Mouse (Mus musculus) embryonic fibroblast, embryonic 13.5 days (primary cell): Measurements from ENCODE around the gene 2210017I01Rik. TPM values are rescaled to one million over a fixed set of nuclear protein-coding genes. Genes with fewer than 3 reads are reported as not detected.

Experiments
- H3K27ac ChIP-seq: 2 replicates; pipeline ENCODE4 v1.5.1; 2012; ENCODE audit warnings: low read length, control low read depth, inconsistent platforms; ENCODE audit not compliant: insufficient read depth
- H3K4me1 ChIP-seq: 2 replicates; pipeline ENCODE4 v1.6.1; 2011; ENCODE audit warnings: low read length; ENCODE audit not compliant: control insufficient read depth, insufficient read depth
- H3K4me3 ChIP-seq: 2 replicates; pipeline ENCODE4 v1.5.1; 2011; ENCODE audit warnings: mild to moderate bottlenecking, control low read depth, low read length; ENCODE audit not compliant: insufficient read depth
- CTCF ChIP-seq: IDR thresholded peaks from 2 replicates; pipeline ENCODE4 v1.5.1; 2011; ENCODE audit warnings: mild to moderate bottlenecking, control low read depth, low read length, moderate library complexity, borderline replicate concordance; ENCODE audit not compliant: insufficient read depth
- POLR2A ChIP-seq: IDR thresholded peaks from 2 replicates; pipeline ENCODE4 v1.6.1; 2011; ENCODE audit warnings: low read depth, mild to moderate bottlenecking, control low read depth, low read length, moderate library complexity
- polyA plus RNA-seq: library from polyadenylated mRNA; stranded (reverse); fragments of >200 nt; gene quantifications from 2 replicates; pipeline ENCODE4 v1.2.4, GENCODE M21; 2011; ENCODE audit warnings: low read depth; ENCODE audit not compliant: missing spikeins, insufficient read length

Gene 2210017I01Rik
- polyA plus RNA-seq, 1 experiment: not detected

GRCm38 (mm10) chr3:92598429-92598828 lies 8.9 kb downstream of the 2210017I01Rik start:
- H3K27ac ChIP-seq: no peak overlapping the region
- TF ChIP-seq POLR2A: no peak
- TF ChIP-seq CTCF: no peak

DNA sequence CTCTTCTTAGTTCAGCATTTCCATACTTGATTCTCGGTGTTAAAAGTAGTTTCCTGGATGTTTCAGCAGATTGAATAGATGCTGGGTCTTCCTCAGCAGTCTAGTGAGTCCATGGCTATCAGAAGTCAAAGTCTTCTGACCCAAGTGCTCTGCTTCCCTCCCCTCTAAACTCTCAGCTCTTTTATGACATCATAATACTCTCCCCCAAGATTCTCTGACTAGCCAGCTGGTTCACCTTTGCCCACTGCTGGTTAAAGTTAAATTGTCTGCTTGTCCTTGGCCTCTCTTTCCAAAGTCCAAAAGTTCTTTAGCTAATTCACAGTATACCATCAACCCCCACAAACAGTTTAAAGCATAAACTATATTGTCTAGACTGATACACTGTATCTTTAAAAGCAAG lies 18.4 kb downstream of the 2210017I01Rik start, which contains the start of gene Smcp:
Gene Smcp (minus strand): TSS at position 140 of the 400 bp plus-strand sequence.
- H3K27ac ChIP-seq: no peak within 1 kb of the TSS
- no peak within 1 kb of the TSS for H3K4me3 ChIP-seq
- H3K4me1 ChIP-seq: no peaks in the 10 kb centered on the region
- TF ChIP-seq POLR2A (no peak), CTCF (no peak)

More at GRCm38 (mm10) chr3:92598429-92598828, 8.9 kb downstream of the 2210017I01Rik start:
- H3K4me3 ChIP-seq: no peak overlapping the region
- no peaks in the 10 kb centered on the region for H3K4me1 ChIP-seq

- no peak overlapping the region for H3K4me3 ChIP-seq
- TF ChIP-seq CTCF (no peak), POLR2A (no peak)
- H3K27ac ChIP-seq: no peak overlapping the region
- no peaks in the 10 kb centered on the region for H3K4me1 ChIP-seq
Measured at GRCm38 (mm10) chr3:92587190-92587589, 20.1 kb downstream of the 2210017I01Rik start.

GRCm38 (mm10) chr3:92585055-92585454 lies 22.2 kb downstream of the 2210017I01Rik start:
- H3K4me1 ChIP-seq: no peaks in the 10 kb centered on the region
- TF ChIP-seq POLR2A (no peak), CTCF (no peak)
- no peak overlapping the region for H3K4me3 ChIP-seq
- H3K27ac ChIP-seq: no peak overlapping the region

DNA sequence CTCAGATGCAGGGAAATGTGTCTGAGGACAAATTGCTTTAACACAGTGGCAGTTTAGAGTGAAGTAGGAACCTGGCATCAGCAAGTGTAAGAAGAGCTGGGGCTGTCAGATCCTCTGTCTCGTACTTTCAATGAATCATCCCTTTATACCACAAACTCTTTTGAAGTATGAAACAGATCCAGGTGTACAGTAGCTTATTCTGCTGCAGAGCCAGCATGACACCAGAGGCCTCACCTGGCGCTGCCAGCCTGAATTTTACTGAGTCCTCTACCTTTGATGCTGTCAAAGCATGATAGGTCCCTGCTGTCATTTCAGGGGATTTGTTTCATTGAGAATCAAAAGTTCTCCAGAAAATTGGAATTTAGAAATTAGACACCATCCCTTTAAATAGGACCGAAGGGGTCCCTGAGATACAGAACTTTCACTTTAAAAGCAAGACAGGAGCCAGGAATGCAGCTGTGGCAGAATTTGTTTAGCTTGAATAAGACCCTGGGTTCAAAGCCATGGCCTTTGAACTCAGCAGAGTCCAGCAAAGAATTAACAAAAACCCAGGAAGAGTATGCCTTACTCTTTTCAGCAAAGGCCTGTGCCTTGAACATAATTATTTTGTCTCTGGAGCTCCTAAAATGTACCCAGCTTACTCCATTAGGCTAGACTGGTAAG lies 24.0 kb downstream of the 2210017I01Rik start:
- Histone ChIP-seq H3K4me3 (no peak overlapping the region), H3K27ac (no peak overlapping the region), H3K4me1 (no peaks in the 10 kb centered on the region)
- TF ChIP-seq CTCF (no peak), POLR2A (no peak)

GRCm38 (mm10) chr3:92579508-92579907 lies 27.8 kb downstream of the 2210017I01Rik start:
- H3K4me1 ChIP-seq: no peaks in the 10 kb centered on the region
- no peak overlapping the region for H3K27ac ChIP-seq
- TF ChIP-seq CTCF: no peak
- TF ChIP-seq POLR2A: no peak
- H3K4me3 ChIP-seq: no peak overlapping the region

DNA sequence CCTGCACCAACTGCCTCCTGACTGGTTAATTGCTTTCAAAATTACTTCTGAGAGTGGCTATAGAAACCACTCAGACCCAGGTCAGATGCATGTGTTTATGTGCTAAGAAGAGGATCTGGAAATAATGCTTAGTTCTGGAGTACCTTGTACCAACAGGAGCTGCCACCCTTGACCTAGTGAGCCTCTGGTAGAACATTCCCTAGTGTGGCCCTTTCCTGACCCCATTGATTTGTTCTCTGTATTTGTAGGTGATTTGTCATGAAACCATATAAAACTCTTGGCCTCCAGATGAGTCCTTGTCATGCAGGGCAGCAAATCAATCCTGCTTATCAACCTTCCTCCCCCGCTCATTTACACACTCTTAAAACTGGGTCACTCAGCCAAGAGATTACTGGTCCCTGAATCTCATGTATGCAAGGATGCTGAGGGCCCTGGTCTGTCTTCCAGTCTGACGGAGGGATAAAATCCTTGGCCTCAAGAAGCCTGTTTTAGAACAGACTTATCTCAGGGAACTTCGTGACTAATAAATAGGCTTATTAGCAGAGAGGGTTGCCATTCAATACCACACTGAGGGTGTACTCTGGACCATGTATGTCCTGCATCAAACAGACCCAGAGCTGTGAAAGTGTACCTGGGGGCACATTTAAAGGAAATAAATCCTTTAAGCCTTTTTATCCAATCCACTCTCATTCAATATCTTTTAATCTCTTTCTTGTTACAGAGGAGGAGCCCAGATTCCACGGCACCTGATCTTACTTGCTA lies 28.5 kb downstream of the 2210017I01Rik start:
- Histone ChIP-seq H3K4me3 (no peak overlapping the region), H3K4me1 (no peaks in the 10 kb centered on the region), H3K27ac (no peak overlapping the region)
- TF ChIP-seq POLR2A: no peak
- TF ChIP-seq CTCF: no peak

DNA sequence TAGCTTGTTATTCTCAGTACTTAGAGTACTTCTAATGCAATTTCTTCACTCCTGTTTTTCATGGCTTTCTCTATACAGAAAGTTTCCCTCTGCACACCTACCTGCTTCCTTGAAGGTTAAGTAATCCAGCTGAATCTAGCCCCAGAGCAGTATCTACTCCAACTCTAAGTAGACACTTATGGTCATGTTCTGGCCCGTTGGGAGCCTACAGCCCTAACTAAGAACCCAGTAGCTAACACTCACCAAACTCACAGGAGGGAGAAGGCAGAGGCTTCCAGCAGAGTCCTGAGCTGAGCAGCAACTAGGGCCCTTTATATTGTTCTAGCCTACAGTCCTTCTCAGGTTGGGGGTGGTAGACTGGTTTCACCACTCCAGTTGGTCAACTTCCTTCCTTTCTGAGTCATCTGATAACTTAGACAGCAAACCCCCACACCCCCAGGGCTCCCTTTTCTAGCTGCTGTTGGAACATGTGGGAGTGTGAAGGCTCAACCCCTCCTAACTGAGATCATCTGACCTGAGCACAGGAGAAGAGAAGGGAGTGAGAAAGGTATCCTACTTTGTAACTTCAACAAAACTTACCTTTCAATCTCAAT lies 33.7 kb downstream of the 2210017I01Rik start, which contains the start of gene Ivl:
Gene Ivl (minus strand): TSS at position 287 of the 593 bp plus-strand sequence.
- no peak for TF ChIP-seq POLR2A
- no peak for TF ChIP-seq CTCF

GRCm38 (mm10) chr3:92572514-92573155 lies 34.7 kb downstream of the 2210017I01Rik start:
- Histone ChIP-seq H3K27ac (no peak overlapping the region), H3K4me3 (no peak overlapping the region), H3K4me1 (no peaks in the 10 kb centered on the region)
- TF ChIP-seq POLR2A: no peak
- no peak for TF ChIP-seq CTCF

More for the DNA sequence above, 33.7 kb downstream of the 2210017I01Rik start, which contains the start of gene Ivl:
- Histone ChIP-seq H3K4me3 (no peak within 1 kb of the TSS), H3K4me1 (no peaks in the 10 kb centered on the region), H3K27ac (no peak within 1 kb of the TSS)
